Mouse (Mus musculus) midbrain, embryonic 14.5 days (tissue): ENCODE results near the gene Sars. TPM values are rescaled to one million over a fixed set of nuclear protein-coding genes. Genes with fewer than 3 reads are reported as not detected.

ENCODE experiments used
- ATAC-seq: fragments of 200-750 bp; cut with Nextera tagmentation; 2 replicates; pipeline ENCODE4 v1.8.0; 2017; ENCODE audit warnings: moderate number of reproducible peaks, moderate library complexity; ENCODE audit not compliant: low FRiP score, low TSS enrichment
- DNase-seq: peaks from one replicate; pipeline ENCODE4 v3.0.0-alpha.2; 2015
- H3K27ac ChIP-seq: fragments of 300-500 bp; sonication (generic); replicated peaks from 2 replicates; pipeline ENCODE4 v1.5.1; 2014; ENCODE audit warnings: mild to moderate bottlenecking, low read depth, low read length, moderate library complexity
- H3K27me3 ChIP-seq: fragments of 300-500 bp; sonication (generic); 2 replicates; pipeline ENCODE4 v1.6.1; 2014; ENCODE audit warnings: low read length, control low read depth, mixed read lengths; ENCODE audit not compliant: control insufficient read depth, insufficient read depth
- H3K36me3 ChIP-seq: fragments of 300-500 bp; sonication (generic); 2 replicates; pipeline ENCODE4 v1.6.1; 2014; ENCODE audit warnings: low read length, control low read depth; ENCODE audit not compliant: control insufficient read depth, insufficient read depth
- H3K4me1 ChIP-seq: fragments of 300-500 bp; sonication (generic); 2 replicates; pipeline ENCODE4 v1.6.1; 2014; ENCODE audit warnings: mild to moderate bottlenecking, antibody characterized with exemption, low read length, control low read depth; ENCODE audit not compliant: control insufficient read depth, insufficient read depth
- H3K4me2 ChIP-seq: fragments of 300-500 bp; sonication (generic); 2 replicates; pipeline ENCODE4 v1.6.1; 2014; ENCODE audit warnings: mild to moderate bottlenecking, low read length, moderate library complexity
- H3K4me3 ChIP-seq: fragments of 300-500 bp; sonication (generic); replicated peaks from 2 replicates; pipeline ENCODE4 v1.5.1; 2014; ENCODE audit warnings: low read depth, low read length
- H3K9ac ChIP-seq: fragments of 300-500 bp; sonication (generic); replicated peaks from 2 replicates; pipeline ENCODE4 v1.6.1; 2014; ENCODE audit warnings: mild to moderate bottlenecking, low read length, moderate library complexity
- H3K9me3 ChIP-seq: fragments of 300-500 bp; sonication (generic); 2 replicates; pipeline ENCODE4 v1.6.1; 2016; ENCODE audit warnings: low read length, control low read depth, mixed read lengths; ENCODE audit not compliant: control insufficient read depth
- WGBS: fragments of 180-500 bp; shearing (Covaris S2); extraction: QIAGEN DNeasy Blood & Tissue Kit; methylation state at CpG from one replicate; pipeline ENCODE4 v1.1.7; 2014; 5-methylcytosine and 5-hydroxymethylcytosine counted together
- polyA plus RNA-seq: library from polyadenylated mRNA; unstranded; fragments of >200 nt; fragmentation: Nextera tagmentation; extraction: Ambion mirVana; gene quantifications from 2 replicates; pipeline ENCODE4 v1.2.1, GENCODE M21; 2014

The Sars gene
- polyA plus RNA-seq, 1 experiment from 2014 or later: 217 TPM

- no peak for DNase-seq
- 18% methylated on average over 10 of the region's 10 CpGs for WGBS
- no peak overlapping the region for H3K9ac ChIP-seq
Measured at GRCm38 (mm10) chr3:108392299-108392698, 52.7 kb downstream of the Sars start.

GRCm38 (mm10) chr3:108389111-108389545 lies 55.9 kb downstream of the Sars start:
- WGBS: 1% methylated on average over 5 of the region's 5 CpGs
- Histone ChIP-seq H3K4me2 (no peak overlapping the region), H3K4me3 (no peak overlapping the region), H3K4me1 (peaks cover 6% of the 10 kb centered on the region; the same call in 1 of the 2 replicates), H3K9ac (no peak overlapping the region), H3K27ac (0 out of 2 replicates have a peak overlapping the region, but pooled peaks have one; percentile 3), H3K27me3 (no peaks in the 10 kb centered on the region), H3K36me3 (peaks cover 30% of the 10 kb centered on the region), H3K9me3 (no peaks in the 10 kb centered on the region)
- ATAC-seq (peak; percentile 80), DNase-seq (peak; percentile 97)

More at GRCm38 (mm10) chr3:108392299-108392698, 52.7 kb downstream of the Sars start:
- Histone ChIP-seq H3K27ac (no peak overlapping the region), H3K9me3 (no peaks in the 10 kb centered on the region), H3K4me3 (no peak overlapping the region), H3K36me3 (peaks cover 62% of the 10 kb centered on the region), H3K4me1 (no peaks in the 10 kb centered on the region), H3K4me2 (no peak overlapping the region), H3K27me3 (no peaks in the 10 kb centered on the region)
- no peak for ATAC-seq

GRCm38 (mm10) chr3:108386186-108386585 lies 58.8 kb downstream of the Sars start:
- Histone ChIP-seq H3K27me3 (no peaks in the 10 kb centered on the region), H3K4me3 (no peak overlapping the region), H3K4me2 (no peak overlapping the region), H3K4me1 (peaks cover 9% of the 10 kb centered on the region; the same call in 1 of the 2 replicates), H3K9ac (no peak overlapping the region), H3K27ac (no peak overlapping the region), H3K9me3 (no peaks in the 10 kb centered on the region), H3K36me3 (peaks cover 1% of the 10 kb centered on the region; the same call in 1 of the 2 replicates)
- DNase-seq (no peak), ATAC-seq (no peak)
- WGBS: 93% methylated on average over 10 of the region's 10 CpGs

GRCm38 (mm10) chr3:108384425-108384824 lies 60.6 kb downstream of the Sars start:
- Histone ChIP-seq H3K4me3 (peak overlapping the region; percentile 50), H3K4me2 (peak overlapping the region; percentile 65), H3K4me1 (peaks cover 9% of the 10 kb centered on the region; the same call in 1 of the 2 replicates), H3K27ac (no peak overlapping the region), H3K9me3 (no peaks in the 10 kb centered on the region), H3K9ac (no peak overlapping the region), H3K36me3 (no peaks in the 10 kb centered on the region), H3K27me3 (no peaks in the 10 kb centered on the region)
- 41% methylated on average over 2 of the region's 2 CpGs for WGBS
- ATAC-seq (no peak), DNase-seq (no peak)

GRCm38 (mm10) chr3:108383485-108384354 lies 61.3 kb downstream of the Sars start, which contains the start of gene Psrc1:
Gene Psrc1, plus strand, starts transcription at chr3:108383839.
- Histone ChIP-seq H3K4me1 (peaks cover 9% of the 10 kb centered on the region; the same call in 1 of the 2 replicates), H3K9me3 (no peaks in the 10 kb centered on the region), H3K27me3 (no peaks in the 10 kb centered on the region), H3K4me2 (peak within 1 kb of the TSS; percentile 65), H3K36me3 (no peaks in the 10 kb centered on the region), H3K9ac (peak within 1 kb of the TSS; percentile 42), H3K4me3 (peak within 1 kb of the TSS; percentile 50), H3K27ac (peak within 1 kb of the TSS; percentile 57; the same call in 1 of the 2 replicates)
- DNase-seq (peak; percentile 96), ATAC-seq (peak; percentile 90)
- under 1% methylated on average over 44 of the region's 44 CpGs for WGBS

GRCm38 (mm10) chr3:108381945-108382875 lies 62.8 kb downstream of the Sars start:
- ATAC-seq (no peak), DNase-seq (no peak)
- Histone ChIP-seq H3K9me3 (no peaks in the 10 kb centered on the region), H3K9ac (no peak overlapping the region), H3K4me1 (peaks cover 9% of the 10 kb centered on the region; the same call in 1 of the 2 replicates), H3K27ac (no peak overlapping the region), H3K27me3 (no peaks in the 10 kb centered on the region), H3K36me3 (no peaks in the 10 kb centered on the region), H3K4me3 (no peak overlapping the region), H3K4me2 (no peak overlapping the region)
- WGBS: 89% methylated on average over 14 of the region's 14 CpGs

GRCm38 (mm10) chr3:108380695-108381094 lies 64.3 kb downstream of the Sars start:
- no peak for DNase-seq
- H3K4me3 ChIP-seq: no peak overlapping the region

More at GRCm38 (mm10) chr3:108380695-108381094, 64.3 kb downstream of the Sars start:
- whole genome bisulfite sequencing: 72% methylated on average over 6 of the region's 6 CpGs
- Histone ChIP-seq H3K4me2 (no peak overlapping the region), H3K4me1 (peaks cover 9% of the 10 kb centered on the region; the same call in 1 of the 2 replicates), H3K9ac (no peak overlapping the region), H3K27ac (no peak overlapping the region), H3K27me3 (no peaks in the 10 kb centered on the region), H3K36me3 (no peaks in the 10 kb centered on the region), H3K9me3 (no peaks in the 10 kb centered on the region)
- no peak for ATAC-seq
